Mouse (Mus musculus) brain, embryonic 14.5 days (tissue): ENCODE data around the gene Mon1b. TPM values are rescaled to one million over a fixed set of nuclear protein-coding genes. Genes with fewer than 3 reads are reported as not detected.

ENCODE experiments used
- DNase-seq: peaks from one replicate; pipeline ENCODE4 v3.0.0-alpha.2; 2011; ENCODE audit warnings: low read depth
- CTCF ChIP-seq: fragments of 200-500 bp; IDR thresholded peaks from 2 replicates; pipeline ENCODE4 v1.5.1; 2012; ENCODE audit warnings: inconsistent platforms, mild to moderate bottlenecking, moderate library complexity, borderline replicate concordance; ENCODE audit not compliant: insufficient read depth, insufficient read length; ENCODE audit errors: extremely low read depth
- POLR2A ChIP-seq: fragments of 200-500 bp; IDR thresholded peaks from 2 replicates; pipeline ENCODE4 v1.6.1; 2012; ENCODE audit warnings: mild to moderate bottlenecking, inconsistent platforms, borderline replicate concordance; ENCODE audit not compliant: poor library complexity, insufficient read depth, insufficient read length, severe bottlenecking; ENCODE audit errors: extremely low read depth
- polyA plus RNA-seq: library from polyadenylated mRNA; depleted of rRNA; stranded (reverse); fragments of >200 nt; gene quantifications from 2 replicates; pipeline ENCODE4 v1.2.3, GENCODE M21; 2012; rRNA removed

Mon1b gene
- polyA plus RNA-seq, 1 experiment, result 11.0 TPM

DNA sequence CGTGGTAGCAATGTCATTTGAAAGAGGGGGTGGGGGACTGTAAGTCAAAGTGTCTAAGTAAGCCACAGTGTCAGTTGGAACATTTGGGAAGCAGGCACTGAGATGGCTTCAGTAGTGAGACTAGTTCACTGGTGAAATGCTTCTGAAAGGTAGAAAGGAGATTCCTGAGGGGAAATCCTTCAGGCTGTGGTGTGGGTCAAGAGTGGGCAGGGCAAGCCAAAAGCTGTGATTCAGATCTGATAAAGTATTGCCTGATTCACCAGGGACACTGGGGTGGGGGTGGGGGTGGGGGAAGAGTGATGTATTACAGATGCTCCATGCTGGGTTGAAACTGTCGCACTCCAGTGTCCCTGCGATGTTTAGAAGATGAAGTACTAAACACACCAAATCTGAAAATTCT, 39.2 kb downstream of the Mon1b start:
- DNase-seq, result no peak
- TF ChIP-seq POLR2A (no peak), CTCF (no peak)

DNA sequence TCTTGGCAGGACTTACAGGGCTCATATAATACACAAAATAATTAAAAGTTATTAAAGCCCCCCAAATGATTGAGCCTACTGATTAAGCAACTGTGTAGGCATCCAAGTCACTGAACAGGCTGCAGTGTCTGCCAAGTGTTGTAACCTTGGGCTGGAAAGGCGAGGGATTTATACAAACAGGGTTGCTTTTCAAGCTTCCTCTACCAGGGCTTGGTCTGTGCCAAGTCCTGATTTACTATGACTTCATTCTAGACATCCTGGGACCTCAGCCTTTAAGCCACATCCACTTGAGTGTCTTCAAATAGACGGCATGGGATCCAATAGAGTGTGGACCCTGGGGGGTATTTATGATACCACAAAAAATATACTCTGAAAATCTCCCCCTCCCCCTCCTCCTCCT, 39.9 kb downstream of the Mon1b start:
- TF ChIP-seq CTCF, result no peak
- TF ChIP-seq POLR2A, result no peak
- peak; percentile 75 for DNase-seq

DNA sequence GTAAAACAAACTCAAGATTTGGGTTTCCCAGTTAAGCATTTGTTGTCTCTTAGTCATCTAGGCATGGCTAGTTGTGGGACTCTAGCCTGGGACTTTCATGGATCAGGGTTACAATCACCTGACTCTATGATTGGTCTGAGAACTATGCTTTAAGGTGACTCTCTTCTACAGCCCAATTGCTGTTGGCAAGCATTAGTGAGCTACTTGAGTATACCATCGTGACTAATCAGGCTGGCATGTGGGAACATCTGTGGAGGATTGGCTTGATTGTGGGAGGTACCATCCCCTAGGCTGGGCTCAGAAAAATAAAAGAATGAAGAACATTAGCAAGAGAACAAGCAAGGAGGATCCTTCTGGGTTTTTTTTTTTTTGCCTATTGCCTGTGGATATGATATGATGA, 41.4 kb downstream of the Mon1b start:
- no peak for TF ChIP-seq POLR2A
- TF ChIP-seq CTCF, result no peak
- DNase-seq, result no peak

DNA sequence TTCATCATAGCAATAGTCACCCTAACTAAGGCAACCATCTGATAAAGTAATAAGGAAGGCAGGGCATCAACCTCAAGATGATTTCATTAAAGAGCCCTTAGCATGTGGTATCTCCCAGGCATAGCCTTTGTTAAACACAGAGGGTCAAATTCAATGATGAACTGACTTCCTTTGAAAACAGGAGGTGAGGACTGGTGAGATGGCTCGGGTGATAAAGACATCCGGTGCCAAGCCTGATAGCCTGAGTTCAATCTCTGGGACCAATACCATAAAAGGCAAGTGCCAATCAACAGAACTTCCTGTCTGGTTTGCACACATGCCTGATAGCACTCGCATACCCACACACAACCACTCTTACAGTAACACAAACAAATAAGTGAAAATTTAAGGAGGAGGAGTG, 44.0 kb downstream of the Mon1b start:
- no peak for DNase-seq
- no peak for TF ChIP-seq POLR2A
- no peak for TF ChIP-seq CTCF

DNA sequence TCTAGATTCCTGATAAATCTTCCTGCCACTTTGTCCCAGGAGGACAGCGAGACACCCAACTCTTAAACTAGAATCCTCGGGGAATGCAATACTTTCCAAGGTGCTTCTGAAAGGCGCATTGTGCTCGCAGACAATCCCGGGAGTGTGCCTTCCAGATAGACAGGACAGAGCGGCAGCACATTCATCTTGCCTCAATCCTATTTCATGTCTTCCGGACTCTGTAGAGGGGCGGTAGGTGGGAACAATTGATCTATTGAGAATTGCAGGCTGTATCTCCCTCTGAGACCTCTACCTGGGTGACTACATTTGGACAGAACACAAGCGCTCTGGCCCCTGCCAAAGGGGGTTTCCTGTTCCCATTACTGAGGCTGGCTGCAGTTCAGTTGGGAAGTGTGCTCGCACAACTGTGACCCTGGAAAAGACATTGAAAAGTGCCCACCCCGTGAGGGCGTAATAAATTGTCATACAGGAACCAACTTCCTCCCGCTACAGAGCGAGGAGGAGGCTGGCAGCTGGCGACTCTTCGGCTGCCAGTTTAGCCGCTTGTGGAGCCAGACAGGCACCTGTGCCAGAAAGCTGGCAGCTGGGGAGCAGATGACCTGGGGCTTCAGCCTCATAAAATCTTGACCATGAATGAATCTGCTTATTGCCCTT, 52.6 kb downstream of the Mon1b start:
- DNase-seq, result peak; percentile 79
- TF ChIP-seq POLR2A, result no peak

DNA sequence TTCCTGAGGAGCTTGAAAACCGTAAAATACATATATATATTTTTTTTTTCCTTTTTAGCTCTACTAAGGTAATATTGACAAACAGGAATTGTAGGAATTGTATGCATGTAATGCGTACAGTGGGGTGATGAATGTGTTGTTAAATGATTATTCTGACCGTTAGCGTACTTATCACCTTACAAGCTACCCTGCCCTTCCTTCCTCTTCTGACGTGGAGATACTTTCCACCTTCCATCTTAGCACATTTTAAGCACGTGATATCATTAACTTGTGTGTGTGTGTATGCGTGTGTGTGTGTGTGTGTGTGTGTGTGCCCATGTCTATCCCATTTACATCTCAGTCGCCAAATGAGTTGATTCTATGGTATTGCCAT, 53.1 kb downstream of the Mon1b start:
- no peak for TF ChIP-seq POLR2A
- no peak for TF ChIP-seq CTCF
- DNase-seq, result no peak

DNA sequence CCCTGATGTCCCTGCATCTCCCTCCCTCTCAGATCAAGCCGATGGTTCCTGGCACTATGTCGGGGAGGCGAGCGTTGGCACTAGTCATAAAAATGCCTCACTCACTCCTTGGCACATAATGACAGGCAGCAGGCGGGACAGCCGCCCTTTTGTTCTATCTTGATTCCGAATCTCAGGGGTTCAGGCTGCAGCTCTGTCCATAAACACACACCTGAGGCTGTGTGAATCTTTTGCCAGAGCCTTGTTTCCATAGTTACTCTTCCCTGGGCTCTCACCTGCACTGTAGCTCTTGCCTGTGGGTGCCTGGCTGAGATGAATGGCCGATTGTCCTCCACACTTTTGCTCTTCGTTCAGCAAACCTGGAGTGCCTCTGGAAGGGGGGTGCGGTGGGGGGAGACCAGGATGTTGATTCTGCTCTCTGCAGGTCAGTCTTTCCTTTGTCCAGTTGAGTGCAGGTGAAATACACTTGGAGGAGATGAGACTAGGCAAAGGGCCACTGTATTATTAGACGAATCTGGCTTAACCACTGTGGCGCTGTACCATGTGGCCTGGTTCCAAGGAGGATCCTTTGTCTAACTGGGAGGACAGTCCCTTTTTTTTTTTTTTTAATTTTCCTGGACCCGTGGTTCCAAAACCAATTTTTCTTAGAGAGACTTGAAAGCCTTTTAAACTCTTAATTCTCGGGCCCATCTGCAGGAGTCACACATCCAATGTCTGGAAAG, 56.4 kb downstream of the Mon1b start:
- peak; percentile 71 for DNase-seq
- no peak for TF ChIP-seq CTCF
- no peak for TF ChIP-seq POLR2A

Other genes with a start within 250 kb of the Mon1b start
- gene Syce1l, start 7.6 kb downstream of the Mon1b start, polyA plus RNA-seq, result 0.43 and 0.55 TPM in 2 replicates
- gene Adamts18, start 213.2 kb downstream of the Mon1b start, polyA plus RNA-seq, result 5.5 and 11.0 TPM in 2 replicates